Mouse (Mus musculus): ENCODE measurements around the gene Rpia. TPM values are rescaled to one million over a fixed set of nuclear protein-coding genes. Genes with fewer than 3 reads are reported as not detected.

Rpia gene
- 65.3 and 78.5 TPM in 2 replicates for polyA plus RNA-seq (2011; ENCODE audit: insufficient read depth, insufficient read length, low replicate concordance, missing spikeins)

DNA sequence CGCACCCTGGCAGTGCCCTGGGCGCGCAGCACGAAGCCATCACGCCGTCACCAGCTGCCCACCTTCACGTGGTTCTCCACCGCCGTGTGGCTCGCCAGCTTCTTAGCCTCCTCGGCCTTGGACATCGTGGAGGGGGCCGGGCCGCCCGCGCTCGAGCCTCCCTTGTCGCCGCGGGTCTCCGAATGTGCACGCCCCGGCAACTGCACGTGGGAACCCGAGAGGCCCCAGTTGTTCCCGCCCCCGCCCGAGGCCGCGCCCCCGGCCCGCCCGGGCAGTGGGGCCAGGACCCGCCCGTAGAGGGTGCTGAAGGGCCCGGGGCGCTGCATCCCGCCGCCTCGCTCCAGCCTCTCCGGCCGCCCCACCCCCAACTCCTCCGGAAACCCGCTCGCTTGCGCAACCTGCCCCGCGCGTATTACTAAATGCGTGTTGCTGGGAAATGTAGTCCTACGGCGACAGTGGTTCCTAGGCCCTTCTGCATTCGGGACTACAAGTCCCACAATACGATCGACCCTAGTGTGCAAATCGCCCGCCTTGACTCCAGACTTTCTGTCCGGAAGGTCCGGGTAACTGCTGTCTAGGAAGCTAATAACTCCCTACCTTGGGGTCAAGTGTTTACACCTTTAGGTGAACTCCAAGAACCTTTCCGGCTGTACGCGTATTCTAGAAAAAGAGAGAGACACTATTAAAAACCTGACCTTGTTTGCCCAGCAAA lies at the start of gene Rpia:
TSS of gene Rpia (minus strand) at position 409 of the 712 bp plus-strand sequence.
- Histone ChIP-seq H3K27ac (ENCODE audit: control insufficient read depth, insufficient read depth, low read depth, low read length, poor library complexity) (peak within 1 kb of the TSS; percentile 73), H3K4me1 (ENCODE audit: control insufficient read depth, insufficient read depth, low read length) (peaks cover 5% of the 10 kb centered on the region; the same call in 1 of the 2 replicates), H3K4me3 (replicated peaks; ENCODE audit: control insufficient read depth, low read depth, low read length) (peak within 1 kb of the TSS; percentile 77)
- WGBS: under 1% methylated on average over 62 of the region's 62 CpGs
- TF ChIP-seq CTCF (IDR thresholded peaks at IDR 0.05; ENCODE audit: control insufficient read depth, insufficient read depth, low read length): peak; percentile 22; the same call in 1 of the 2 replicates
- peak; percentile 53; the same call in 1 of the 2 replicates for TF ChIP-seq POLR2A (IDR thresholded peaks at IDR 0.05; ENCODE audit: borderline replicate concordance, control insufficient read depth, low read depth, low read length)

DNA sequence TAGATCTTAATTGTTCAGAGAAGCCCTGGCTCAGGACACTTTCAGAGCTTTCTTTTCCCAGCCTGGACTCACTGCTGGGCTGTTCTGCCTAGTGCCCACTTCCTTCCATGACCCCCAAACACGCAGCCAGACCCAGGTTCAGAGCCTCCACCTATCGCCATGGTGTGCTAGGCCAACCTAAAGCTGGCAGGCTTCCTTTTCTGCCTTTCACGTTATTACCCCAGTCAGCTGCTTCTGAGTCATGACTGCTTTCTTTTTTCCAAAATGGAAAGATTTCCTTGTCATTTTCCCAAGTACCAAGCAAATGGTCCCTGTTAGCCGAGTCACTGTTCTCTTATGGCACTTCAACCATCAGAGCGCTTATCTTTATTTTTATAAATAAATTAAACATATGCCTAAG lies 48.2 kb upstream of the Rpia start:
- H3K27ac ChIP-seq (ENCODE audit: control insufficient read depth, insufficient read depth, low read depth, low read length, poor library complexity): no peak overlapping the region
- no peak for TF ChIP-seq POLR2A (IDR thresholded peaks at IDR 0.05; ENCODE audit: borderline replicate concordance, control insufficient read depth, low read depth, low read length)
- WGBS: 74% methylated on average over 5 of the region's 5 CpGs

DNA sequence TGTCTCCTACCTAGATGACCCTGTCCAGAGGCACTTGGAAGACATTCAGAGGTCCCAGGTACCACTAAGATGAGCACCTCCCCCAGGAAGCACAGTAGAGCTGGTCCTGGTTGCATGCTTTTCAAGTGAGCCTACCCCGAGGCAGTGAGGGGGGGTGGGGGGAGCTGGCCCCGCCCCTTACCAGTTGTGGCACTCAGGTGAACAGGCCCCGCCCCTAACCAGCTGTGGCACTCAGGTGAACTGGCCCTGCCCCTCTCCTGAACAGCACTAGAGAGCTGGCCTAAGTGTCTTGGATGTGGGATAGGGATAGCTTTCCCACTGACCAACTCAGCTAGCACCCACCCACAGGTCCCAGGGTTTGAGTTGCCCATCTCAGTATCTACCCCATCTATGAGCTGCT lies 46.5 kb upstream of the Rpia start:
- no peaks in the 10 kb centered on the region; the same call in 1 of the 2 replicates for H3K4me1 ChIP-seq (ENCODE audit: control insufficient read depth, insufficient read depth, low read length)
- TF ChIP-seq POLR2A (IDR thresholded peaks at IDR 0.05; ENCODE audit: borderline replicate concordance, control insufficient read depth, low read depth, low read length): no peak
- no peak for TF ChIP-seq CTCF (IDR thresholded peaks at IDR 0.05; ENCODE audit: control insufficient read depth, insufficient read depth, low read length)
- 61% methylated on average over 3 of the region's 3 CpGs for WGBS
- H3K4me3 ChIP-seq (replicated peaks; ENCODE audit: control insufficient read depth, low read depth, low read length): no peak overlapping the region
- H3K27ac ChIP-seq (ENCODE audit: control insufficient read depth, insufficient read depth, low read depth, low read length, poor library complexity): no peak overlapping the region

More for the DNA sequence above, 48.2 kb upstream of the Rpia start:
- Histone ChIP-seq H3K4me1 (ENCODE audit: control insufficient read depth, insufficient read depth, low read length) (no peaks in the 10 kb centered on the region; the same call in 1 of the 2 replicates), H3K4me3 (replicated peaks; ENCODE audit: control insufficient read depth, low read depth, low read length) (no peak overlapping the region)

DNA sequence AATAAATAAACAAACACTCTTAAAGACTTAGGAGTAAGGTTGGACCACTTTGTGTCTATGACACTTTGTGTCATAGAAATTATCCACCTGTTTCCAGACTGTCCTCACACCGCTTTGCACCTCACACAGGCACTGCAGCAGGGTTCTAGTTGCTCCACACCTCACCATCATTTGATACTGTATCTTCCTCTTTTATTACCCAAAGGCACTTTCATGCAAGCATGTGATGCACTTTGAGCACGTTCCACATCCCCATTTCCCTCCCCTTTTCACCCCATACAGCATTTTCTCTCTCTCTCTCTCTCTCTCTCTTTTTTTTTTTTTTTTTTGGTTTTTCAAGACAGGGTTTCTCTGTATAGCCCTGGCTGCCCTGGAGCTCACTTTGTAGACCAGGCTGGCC lies 45.3 kb upstream of the Rpia start:
- TF ChIP-seq POLR2A (IDR thresholded peaks at IDR 0.05; ENCODE audit: borderline replicate concordance, control insufficient read depth, low read depth, low read length) (no peak), CTCF (IDR thresholded peaks at IDR 0.05; ENCODE audit: control insufficient read depth, insufficient read depth, low read length) (no peak)
- 34% methylated on average over 2 of the region's 2 CpGs for WGBS
- H3K4me1 ChIP-seq (ENCODE audit: control insufficient read depth, insufficient read depth, low read length): no peaks in the 10 kb centered on the region; the same call in 1 of the 2 replicates
- H3K27ac ChIP-seq (ENCODE audit: control insufficient read depth, insufficient read depth, low read depth, low read length, poor library complexity): no peak overlapping the region
- H3K4me3 ChIP-seq (replicated peaks; ENCODE audit: control insufficient read depth, low read depth, low read length): no peak overlapping the region

DNA sequence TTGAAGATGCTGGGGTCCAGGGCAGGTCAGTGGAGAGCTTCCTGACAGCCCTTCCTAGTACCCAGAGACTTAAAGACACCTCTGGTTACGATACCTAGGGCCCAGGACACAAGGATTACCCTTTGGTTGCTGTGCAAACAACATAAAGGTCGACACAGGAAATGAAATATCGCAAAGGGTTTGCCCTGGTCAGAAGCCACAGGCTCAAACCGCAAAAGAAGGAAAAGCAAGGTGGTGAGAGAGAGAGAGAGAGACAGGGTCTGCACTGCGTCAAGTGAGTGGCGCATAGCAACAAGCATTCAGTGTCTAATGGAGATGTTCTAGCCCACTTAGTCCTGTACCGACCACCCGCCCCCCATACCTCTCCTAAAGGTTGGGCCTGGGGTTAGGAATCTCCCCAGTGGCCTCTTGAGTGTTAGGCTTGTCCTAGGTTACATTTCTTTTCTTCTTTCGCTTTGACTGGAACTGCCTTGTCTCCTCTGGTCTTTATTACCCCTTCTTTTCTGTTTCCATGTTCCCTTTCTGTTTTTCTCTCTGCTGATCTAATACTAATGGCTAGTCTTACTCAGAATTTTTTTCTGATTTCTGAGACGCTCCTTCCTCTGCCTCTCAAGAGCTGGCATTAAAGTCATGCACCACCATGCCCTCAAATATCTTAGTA lies 39.3 kb upstream of the Rpia start:
- no peak for TF ChIP-seq POLR2A (IDR thresholded peaks at IDR 0.05; ENCODE audit: borderline replicate concordance, control insufficient read depth, low read depth, low read length)
- no peak for TF ChIP-seq CTCF (IDR thresholded peaks at IDR 0.05; ENCODE audit: control insufficient read depth, insufficient read depth, low read length)
- WGBS: 38% methylated on average over 10 of the region's 10 CpGs
- Histone ChIP-seq H3K4me1 (ENCODE audit: control insufficient read depth, insufficient read depth, low read length) (peaks cover 1% of the 10 kb centered on the region; the same call in 1 of the 2 replicates), H3K4me3 (replicated peaks; ENCODE audit: control insufficient read depth, low read depth, low read length) (no peak overlapping the region), H3K27ac (ENCODE audit: control insufficient read depth, insufficient read depth, low read depth, low read length, poor library complexity) (no peak overlapping the region)

DNA sequence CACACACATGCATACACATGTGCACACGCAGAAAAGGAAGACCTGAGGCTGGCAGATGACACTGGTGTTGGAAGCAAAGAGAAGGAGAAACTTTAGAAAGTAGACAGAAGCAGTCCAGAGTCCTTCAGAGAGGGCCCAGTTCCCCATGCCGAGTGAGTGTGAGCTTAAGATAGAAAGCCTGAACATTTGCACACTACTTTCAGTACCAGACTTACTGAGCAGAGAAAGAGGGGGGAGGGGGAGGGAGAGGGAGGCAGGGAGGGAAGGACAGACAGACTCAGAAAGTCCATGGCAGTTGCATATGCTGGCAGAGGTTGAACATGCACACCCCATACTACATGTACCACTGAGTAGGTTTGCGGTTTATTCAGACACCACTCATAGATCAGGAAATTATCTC lies 38.5 kb upstream of the Rpia start:
- Histone ChIP-seq H3K4me3 (replicated peaks; ENCODE audit: control insufficient read depth, low read depth, low read length) (no peak overlapping the region), H3K4me1 (ENCODE audit: control insufficient read depth, insufficient read depth, low read length) (peaks cover 1% of the 10 kb centered on the region; the same call in 1 of the 2 replicates), H3K27ac (ENCODE audit: control insufficient read depth, insufficient read depth, low read depth, low read length, poor library complexity) (no peak overlapping the region)
- TF ChIP-seq POLR2A (IDR thresholded peaks at IDR 0.05; ENCODE audit: borderline replicate concordance, control insufficient read depth, low read depth, low read length) (no peak), CTCF (IDR thresholded peaks at IDR 0.05; ENCODE audit: control insufficient read depth, insufficient read depth, low read length) (no peak)
- 49% methylated on average over 3 of the region's 3 CpGs for WGBS

DNA sequence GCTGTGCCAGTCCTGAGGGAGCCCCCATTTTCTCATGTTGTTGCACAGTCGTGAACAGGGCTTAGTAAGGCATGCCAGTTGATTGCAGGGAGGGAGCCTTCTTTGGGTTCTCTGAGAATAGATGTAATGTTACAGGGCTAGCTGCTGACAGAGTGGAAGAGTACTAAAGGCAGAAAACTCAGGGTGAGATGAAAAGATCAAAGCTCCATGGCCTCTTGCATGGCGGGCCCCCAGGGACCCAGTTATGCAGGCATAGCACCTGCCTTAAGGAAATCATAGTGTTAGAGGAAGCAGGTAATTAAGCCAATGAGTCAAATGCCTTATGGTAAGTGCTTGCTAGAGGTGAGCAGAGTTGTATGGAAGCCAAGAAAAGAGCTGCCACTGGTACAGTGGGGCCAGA lies 37.4 kb upstream of the Rpia start:
- TF ChIP-seq POLR2A (IDR thresholded peaks at IDR 0.05; ENCODE audit: borderline replicate concordance, control insufficient read depth, low read depth, low read length) (no peak), CTCF (IDR thresholded peaks at IDR 0.05; ENCODE audit: control insufficient read depth, insufficient read depth, low read length) (no peak)
- 80% methylated on average over 2 of the region's 2 CpGs for WGBS

DNA sequence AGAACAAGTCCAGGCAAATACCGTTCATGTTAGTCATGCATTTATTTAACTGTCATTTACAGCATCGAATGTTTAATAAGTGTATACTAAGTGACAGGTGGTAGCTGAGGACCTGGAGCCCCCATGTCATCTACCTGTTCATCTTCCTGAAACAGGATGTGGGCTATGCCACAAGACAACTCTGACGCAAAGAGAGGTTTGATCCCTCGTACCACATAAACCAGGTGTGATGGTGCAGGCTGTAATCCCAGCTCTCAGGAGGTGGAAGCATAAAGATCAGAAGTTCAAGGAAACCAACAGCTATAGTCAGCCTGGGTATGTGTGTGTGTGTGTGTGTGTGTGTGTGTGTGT lies 32.9 kb upstream of the Rpia start:
- Histone ChIP-seq H3K4me1 (ENCODE audit: control insufficient read depth, insufficient read depth, low read length) (peaks cover 4% of the 10 kb centered on the region; the same call in 1 of the 2 replicates), H3K4me3 (replicated peaks; ENCODE audit: control insufficient read depth, low read depth, low read length) (peak overlapping the region; percentile 33), H3K27ac (ENCODE audit: control insufficient read depth, insufficient read depth, low read depth, low read length, poor library complexity) (no peak overlapping the region)
- WGBS: 7% methylated on average over 4 of the region's 4 CpGs
- no peak for TF ChIP-seq CTCF (IDR thresholded peaks at IDR 0.05; ENCODE audit: control insufficient read depth, insufficient read depth, low read length)

More for the DNA sequence above, 37.4 kb upstream of the Rpia start:
- Histone ChIP-seq H3K27ac (ENCODE audit: control insufficient read depth, insufficient read depth, low read depth, low read length, poor library complexity) (no peak overlapping the region), H3K4me3 (replicated peaks; ENCODE audit: control insufficient read depth, low read depth, low read length) (no peak overlapping the region), H3K4me1 (ENCODE audit: control insufficient read depth, insufficient read depth, low read length) (peaks cover 3% of the 10 kb centered on the region; the same call in 1 of the 2 replicates)
